Mouse (Mus musculus) kidney, adult 18-20 months (tissue): ENCODE measurements around the gene Cmss1.
A peak's percentile ranks its signal among the peaks of the same experiment; 100 is the strongest.

Experiments
- DNase-seq: peaks from one replicate; pipeline ENCODE4 v3.0.0; 2021

The Cmss1 gene

DNA sequence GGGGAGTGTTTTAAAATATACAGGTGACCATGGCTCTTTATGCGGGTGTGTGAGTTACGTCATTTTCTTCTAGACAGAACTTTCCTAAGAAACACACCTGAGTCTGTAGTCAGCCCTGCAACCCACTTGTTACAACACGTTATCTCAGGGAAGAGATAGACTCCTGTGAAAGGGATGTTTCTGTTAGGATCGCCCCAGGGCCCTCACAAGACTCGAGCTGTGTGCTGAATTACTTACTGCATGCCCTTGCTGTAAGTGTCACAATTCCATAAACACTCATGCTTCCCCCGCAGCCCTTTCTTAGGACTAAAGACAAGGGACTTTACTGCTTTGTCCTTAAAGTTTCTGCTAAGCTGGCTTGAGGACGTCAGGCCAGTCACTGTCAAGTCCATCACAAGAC lies 274.4 kb downstream of the Cmss1 start:
- no peak for DNase-seq

- DNase-seq: no peak
Observed at GRCm38 (mm10) chr16:57330111-57330510, 276.6 kb downstream of the Cmss1 start.

DNA sequence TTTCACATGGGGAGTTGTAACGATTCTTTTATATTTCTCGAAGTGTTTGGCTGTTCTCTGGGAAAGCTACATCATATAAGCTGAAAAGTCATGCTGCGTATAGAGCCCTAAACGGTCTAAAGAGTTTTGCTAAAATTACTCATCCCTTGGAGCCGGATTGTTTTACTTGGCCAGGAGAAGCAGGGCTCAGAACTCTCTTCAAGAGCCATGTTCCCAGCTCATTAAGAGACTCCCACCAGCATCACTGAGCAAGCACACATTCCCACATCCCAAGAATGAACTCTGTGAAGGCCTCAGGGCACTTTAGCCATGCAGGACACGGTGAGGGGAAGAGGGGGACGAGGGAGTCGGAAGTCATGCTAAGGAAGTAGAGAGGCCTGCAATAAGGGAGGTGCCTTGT lies 277.6 kb downstream of the Cmss1 start:
- DNase-seq: no peak

DNA sequence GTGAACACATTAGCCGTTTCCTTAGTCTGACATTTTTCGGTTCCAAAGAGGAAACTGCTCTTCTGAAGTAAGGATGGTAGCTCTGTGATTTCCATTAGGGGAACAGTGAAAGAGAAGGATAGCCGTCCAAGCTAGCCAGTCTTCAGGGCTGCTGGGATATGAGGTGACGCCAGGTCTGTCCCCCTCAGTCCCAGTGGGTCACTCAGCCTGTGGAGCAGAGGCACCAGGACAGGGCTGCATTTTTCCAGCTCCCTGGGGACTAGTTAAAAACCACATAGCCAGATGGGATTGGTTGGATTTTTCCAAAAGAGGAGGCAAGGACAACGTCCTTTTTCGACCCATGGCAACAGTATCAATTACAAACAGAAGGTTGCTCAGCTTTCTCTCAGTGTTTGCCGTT lies 279.7 kb downstream of the Cmss1 start:
- peak; percentile 32 for DNase-seq

- DNase-seq: no peak
Observed at GRCm38 (mm10) chr16:57319284-57320124, 287.2 kb downstream of the Cmss1 start.

- DNase-seq: no peak
Observed at GRCm38 (mm10) chr16:57318637-57319125, 288.0 kb downstream of the Cmss1 start.

DNA sequence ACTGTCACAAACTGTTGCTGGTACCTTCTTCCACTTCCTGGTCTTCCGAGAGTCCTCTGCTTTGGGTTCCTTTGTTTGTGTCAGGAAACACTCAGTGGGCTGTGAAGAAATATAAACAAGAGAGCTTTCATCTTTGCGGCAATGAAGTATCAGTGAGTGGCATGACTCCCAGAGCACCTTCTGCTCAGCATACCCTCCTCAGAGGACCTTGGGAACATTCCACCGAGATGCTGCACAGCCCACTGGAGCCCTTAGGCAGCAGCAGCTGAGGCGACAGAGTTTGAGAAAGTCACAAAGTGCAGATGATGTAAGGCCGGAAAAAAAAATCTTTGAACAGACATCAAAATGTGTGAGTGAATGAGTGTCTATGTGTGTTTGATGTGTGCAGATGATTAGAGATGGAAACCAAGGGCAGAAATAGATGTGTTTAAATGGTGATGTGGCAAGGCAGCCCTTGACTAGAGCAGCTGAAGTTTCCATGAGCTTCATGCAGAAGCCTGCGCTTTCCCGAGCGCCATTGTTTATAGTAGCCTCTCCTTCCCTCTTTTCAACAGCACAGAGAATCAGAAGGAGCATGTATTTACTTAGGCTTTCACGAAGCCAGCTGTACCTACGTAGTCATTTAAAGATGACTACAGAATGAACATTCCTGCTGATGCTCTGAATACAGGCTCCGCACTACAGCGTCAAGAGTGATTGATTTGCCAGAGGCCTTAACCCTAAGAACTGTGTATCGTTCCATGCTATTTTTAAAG lies 288.6 kb downstream of the Cmss1 start:
- peak; percentile 8 for DNase-seq

DNA sequence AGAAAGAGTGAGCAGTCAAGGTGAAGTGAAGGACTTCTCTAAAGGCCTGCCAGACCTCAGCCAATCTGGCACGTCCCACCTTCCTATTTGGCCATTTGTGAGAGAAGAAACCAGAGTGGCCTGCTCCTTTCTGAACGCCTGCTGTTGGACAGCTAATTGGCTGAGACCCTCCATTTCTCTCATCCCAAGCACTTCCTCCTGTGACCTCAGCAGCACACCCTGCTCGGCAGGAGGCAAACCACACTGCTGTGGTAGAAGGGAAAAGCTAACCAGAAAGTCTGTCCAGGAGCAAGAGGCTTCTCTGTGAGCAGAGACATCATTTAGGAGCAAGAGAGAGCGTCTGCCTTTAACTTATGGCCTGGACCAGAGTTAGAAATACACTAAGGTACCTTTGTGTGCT lies 289.5 kb downstream of the Cmss1 start:
- no peak for DNase-seq

DNA sequence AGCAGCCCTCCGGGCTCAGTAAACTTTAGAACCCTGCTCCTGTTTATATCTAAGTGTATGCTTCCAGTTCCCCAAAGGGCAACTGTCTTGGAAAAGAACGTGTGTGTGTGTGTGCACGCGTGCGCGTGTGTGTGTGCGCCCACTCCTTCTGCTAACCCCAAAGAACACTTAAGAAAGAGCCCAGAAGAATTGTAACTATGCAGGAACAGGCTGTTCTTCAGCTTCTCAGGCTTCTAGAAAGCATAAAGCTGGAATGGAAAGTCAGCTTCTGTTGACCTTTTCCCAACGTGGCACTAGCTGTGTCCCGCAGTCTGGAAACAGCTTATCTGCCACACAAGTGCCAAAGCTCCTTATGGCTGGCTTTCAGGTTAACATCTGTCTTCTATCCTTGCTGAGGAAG lies 291.6 kb downstream of the Cmss1 start:
- DNase-seq: no peak

GRCm38 (mm10) chr16:57314236-57314635 lies 292.4 kb downstream of the Cmss1 start:
- no peak for DNase-seq

DNA sequence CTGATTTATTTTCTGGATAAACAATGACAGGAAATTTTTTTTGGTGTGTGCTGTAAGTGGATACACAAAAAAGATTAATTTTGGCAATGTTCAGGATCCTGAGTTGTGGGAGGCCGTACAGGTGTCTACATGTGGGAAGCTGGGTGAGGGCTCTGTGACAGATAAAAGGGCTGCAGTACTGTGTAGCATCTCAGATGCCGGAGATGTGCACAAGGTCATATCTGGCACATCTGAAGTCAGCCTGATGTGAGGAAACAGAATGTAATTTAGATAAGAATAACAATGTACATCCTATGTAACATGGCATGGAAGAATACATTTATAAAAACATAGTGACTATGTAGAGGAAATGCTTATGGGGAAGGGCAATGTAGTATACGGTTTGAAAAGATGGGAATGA lies 293.2 kb downstream of the Cmss1 start:
- DNase-seq: no peak

DNA sequence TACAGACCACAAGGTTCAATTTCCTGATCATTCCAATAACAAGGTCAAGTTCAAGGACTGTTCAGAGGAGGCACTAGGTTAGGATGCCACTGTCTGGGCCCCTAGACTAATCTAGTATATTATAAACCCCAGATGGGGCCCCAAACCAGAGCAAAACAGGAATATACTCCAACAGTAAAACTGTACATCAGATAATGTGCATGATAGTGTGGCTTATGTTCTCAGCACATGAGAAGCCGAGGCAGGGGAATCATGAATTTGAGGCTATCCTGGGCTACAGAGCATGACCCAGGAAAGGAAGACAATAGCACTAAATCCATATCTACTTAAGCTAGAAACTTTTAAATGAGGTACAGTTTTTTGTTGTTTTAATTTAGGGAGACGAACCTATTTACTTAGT lies 294.5 kb downstream of the Cmss1 start:
- DNase-seq: no peak

DNA sequence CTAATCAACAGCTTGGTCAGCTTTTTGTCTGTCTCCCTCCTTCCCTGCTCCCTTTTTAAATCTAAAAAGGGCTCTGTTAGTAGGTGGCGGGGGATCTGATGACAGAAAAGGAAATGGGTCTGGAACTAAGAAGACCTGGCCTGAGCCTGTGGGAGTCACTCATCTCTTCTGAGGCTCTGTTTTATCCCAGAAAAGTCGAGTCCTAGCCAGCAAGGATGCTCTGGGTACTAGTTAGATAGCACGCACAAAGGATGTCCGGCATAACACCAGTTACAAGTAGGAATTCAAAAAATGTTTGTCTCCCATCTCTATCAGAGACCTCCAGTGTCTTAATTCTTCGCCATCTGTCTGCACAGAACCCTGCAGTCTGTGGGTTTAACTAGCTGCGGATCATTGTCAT lies 301.2 kb downstream of the Cmss1 start:
- no peak for DNase-seq

DNA sequence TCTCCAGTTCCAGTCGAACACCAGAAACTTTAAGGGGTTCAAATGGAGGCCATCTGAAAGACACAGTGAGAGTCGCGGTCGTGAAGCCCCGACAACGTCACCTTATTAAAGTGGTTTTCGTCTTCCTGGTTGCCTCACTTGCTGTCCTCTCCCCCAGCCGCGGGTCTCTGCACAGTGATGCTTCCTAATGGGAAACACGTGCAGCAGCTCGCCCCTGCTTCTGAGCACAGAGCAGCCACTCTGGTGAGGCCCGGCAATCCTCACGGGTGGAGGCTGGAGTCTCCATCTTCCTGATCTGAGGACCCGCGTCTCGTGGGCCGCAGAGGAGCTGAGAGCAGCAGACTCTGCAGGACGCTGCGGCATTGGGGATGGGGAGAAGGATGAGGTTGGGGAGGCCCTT lies 302.9 kb downstream of the Cmss1 start:
- no peak for DNase-seq

GRCm38 (mm10) chr16:57302792-57303698 lies 303.6 kb downstream of the Cmss1 start:
- no peak for DNase-seq

GRCm38 (mm10) chr16:57301512-57302115 lies 305.1 kb downstream of the Cmss1 start:
- no peak for DNase-seq

GRCm38 (mm10) chr16:57295216-57295934 lies 311.3 kb downstream of the Cmss1 start:
- DNase-seq: no peak

GRCm38 (mm10) chr16:57292765-57293164 lies 313.9 kb downstream of the Cmss1 start, which contains the start of gene Tmem30c:
Tmem30c (minus strand) TSS chr16:57292865.
- DNase-seq: no peak

- no peak for DNase-seq
Observed at GRCm38 (mm10) chr16:57292296-57292695, 314.4 kb downstream of the Cmss1 start.

DNA sequence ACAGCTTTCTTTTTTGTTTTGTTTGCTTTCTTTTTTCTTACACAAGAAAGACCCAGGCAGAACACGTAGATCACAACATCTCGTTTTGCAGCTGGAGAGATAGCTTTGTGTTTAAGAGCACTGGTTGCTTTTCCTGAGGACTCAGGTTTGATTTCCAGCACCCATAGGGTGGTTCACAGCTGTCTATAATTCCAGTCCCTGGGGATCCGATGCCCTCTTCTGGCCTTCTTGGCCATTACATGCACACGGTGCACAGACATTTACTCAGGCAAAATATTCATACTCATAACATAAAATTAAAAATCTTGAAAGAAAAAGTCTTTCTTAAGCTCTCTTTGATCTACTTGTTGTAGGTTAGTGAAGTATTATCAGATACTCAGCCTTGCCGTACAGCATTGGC lies 315.0 kb downstream of the Cmss1 start:
- DNase-seq: no peak

GRCm38 (mm10) chr16:57281417-57281816 lies 325.2 kb downstream of the Cmss1 start:
- DNase-seq: no peak
